Mouse (Mus musculus) stomach, embryonic 15.5 days (tissue): ENCODE data around the gene Cd274. TPM values are rescaled to one million over a fixed set of nuclear protein-coding genes. Genes with fewer than 3 reads are reported as not detected.
A peak's percentile ranks its signal among the peaks of the same experiment; 100 is the strongest.

Experiments used
- ATAC-seq: fragments of 200-750 bp; cut with Nextera tagmentation; 2 replicates; pipeline ENCODE4 v1.8.0; 2017; ENCODE audit warnings: low read depth, moderate number of reproducible peaks, moderate TSS enrichment; ENCODE audit not compliant: insufficient read depth, low FRiP score
- H3K27ac ChIP-seq: fragments of 300-500 bp; sonication (generic); 2 replicates; pipeline ENCODE4 v1.5.1; 2015; ENCODE audit warnings: mild to moderate bottlenecking, inconsistent platforms
- H3K27me3 ChIP-seq: fragments of 300-500 bp; sonication (generic); replicated peaks from 2 replicates; pipeline ENCODE4 v1.6.1; 2015; ENCODE audit warnings: inconsistent platforms
- H3K36me3 ChIP-seq: fragments of 300-500 bp; sonication (generic); 2 replicates; pipeline ENCODE4 v1.6.1; 2015; ENCODE audit warnings: inconsistent platforms
- H3K4me1 ChIP-seq: fragments of 300-500 bp; sonication (generic); 2 replicates; pipeline ENCODE4 v1.6.1; 2015; ENCODE audit warnings: inconsistent platforms
- H3K4me2 ChIP-seq: fragments of 300-500 bp; sonication (generic); 2 replicates; pipeline ENCODE4 v1.6.1; 2015; ENCODE audit warnings: mild to moderate bottlenecking, inconsistent platforms
- H3K4me3 ChIP-seq: fragments of 300-500 bp; sonication (generic); replicated peaks from 2 replicates; pipeline ENCODE4 v1.5.1; 2015; ENCODE audit warnings: inconsistent platforms
- H3K9ac ChIP-seq: fragments of 300-500 bp; sonication (generic); 2 replicates; pipeline ENCODE4 v1.6.1; 2015; ENCODE audit warnings: inconsistent platforms
- H3K9me3 ChIP-seq: fragments of 300-500 bp; sonication (generic); 2 replicates; pipeline ENCODE4 v1.6.1; 2016; ENCODE audit warnings: inconsistent platforms
- WGBS: fragments of 180-500 bp; shearing (Covaris S2); methylation state at CpG from one replicate; pipeline ENCODE4 v1.1.7; 2015; 5-methylcytosine and 5-hydroxymethylcytosine counted together
- polyA plus RNA-seq: library from polyadenylated mRNA; unstranded; fragments of >200 nt; fragmentation: Nextera tagmentation; extraction: Ambion mirVana; gene quantifications from 2 replicates; pipeline ENCODE4 v1.2.1, GENCODE M21; 2015

Gene Cd274
- polyA plus RNA-seq, 1 experiment from 2014 or later = 0.28 TPM

- 85% methylated on average over 2 of the region's 2 CpGs for WGBS
Measured at GRCm38 (mm10) chr19:29368041-29368440, 786 bp downstream of the Cd274 start.

GRCm38 (mm10) chr19:29368671-29369309 is 1.5 kb downstream of the Cd274 start:
- H3K4me2 ChIP-seq = no peak overlapping the region
- no peaks in the 10 kb centered on the region for H3K27me3 ChIP-seq
- H3K4me1 ChIP-seq = no peaks in the 10 kb centered on the region
- H3K27ac ChIP-seq = no peak overlapping the region
- no peaks in the 10 kb centered on the region for H3K36me3 ChIP-seq
- no peaks in the 10 kb centered on the region for H3K9me3 ChIP-seq
- 67% methylated on average over 3 of the region's 3 CpGs for whole genome bisulfite sequencing
- ATAC-seq = no peak
- no peak overlapping the region for H3K9ac ChIP-seq
- no peak overlapping the region for H3K4me3 ChIP-seq

More at GRCm38 (mm10) chr19:29368041-29368440, 786 bp downstream of the Cd274 start:
- Histone ChIP-seq H3K9me3 (no peaks in the 10 kb centered on the region), H3K4me1 (no peaks in the 10 kb centered on the region), H3K4me3 (no peak overlapping the region), H3K9ac (no peak overlapping the region), H3K27me3 (no peaks in the 10 kb centered on the region), H3K36me3 (no peaks in the 10 kb centered on the region), H3K27ac (no peak overlapping the region), H3K4me2 (no peak overlapping the region)
- ATAC-seq = no peak

- no peak overlapping the region for H3K9ac ChIP-seq
- H3K27me3 ChIP-seq = no peaks in the 10 kb centered on the region
- no peaks in the 10 kb centered on the region for H3K4me1 ChIP-seq
- no peak overlapping the region for H3K4me3 ChIP-seq
- no peak overlapping the region for H3K4me2 ChIP-seq
- no peaks in the 10 kb centered on the region for H3K36me3 ChIP-seq
- H3K9me3 ChIP-seq = no peaks in the 10 kb centered on the region
- H3K27ac ChIP-seq = no peak overlapping the region
- ATAC-seq = no peak
- WGBS = 68% methylated on average over 12 of the region's 12 CpGs
Measured at GRCm38 (mm10) chr19:29370112-29370511, 2.9 kb downstream of the Cd274 start.

GRCm38 (mm10) chr19:29370545-29371283 is 3.5 kb downstream of the Cd274 start:
- Histone ChIP-seq H3K36me3 (no peaks in the 10 kb centered on the region), H3K27ac (no peak overlapping the region), H3K27me3 (no peaks in the 10 kb centered on the region), H3K4me2 (no peak overlapping the region), H3K4me1 (no peaks in the 10 kb centered on the region), H3K9ac (no peak overlapping the region), H3K4me3 (no peak overlapping the region), H3K9me3 (no peaks in the 10 kb centered on the region)
- 76% methylated on average over 7 of the region's 7 CpGs for WGBS
- no peak for ATAC-seq

GRCm38 (mm10) chr19:29371284-29372081 is 4.2 kb downstream of the Cd274 start:
- no peak overlapping the region for H3K9ac ChIP-seq
- H3K4me3 ChIP-seq = peak overlapping the region; percentile 23
- no peaks in the 10 kb centered on the region for H3K4me1 ChIP-seq
- no peak for ATAC-seq
- 50% methylated on average over 18 of the region's 18 CpGs for WGBS
- H3K4me2 ChIP-seq = peak overlapping the region; percentile 43
- peak overlapping the region; percentile 48; the same call in 1 of the 2 replicates for H3K27ac ChIP-seq
- no peaks in the 10 kb centered on the region for H3K36me3 ChIP-seq
- H3K27me3 ChIP-seq = no peaks in the 10 kb centered on the region
- H3K9me3 ChIP-seq = no peaks in the 10 kb centered on the region

GRCm38 (mm10) chr19:29372138-29372537 is 4.9 kb downstream of the Cd274 start:
- H3K9me3 ChIP-seq = no peaks in the 10 kb centered on the region
- peak overlapping the region; percentile 48; the same call in 1 of the 2 replicates for H3K27ac ChIP-seq
- no peaks in the 10 kb centered on the region for H3K4me1 ChIP-seq
- no peak for ATAC-seq
- H3K4me2 ChIP-seq = peak overlapping the region; percentile 43
- H3K27me3 ChIP-seq = no peaks in the 10 kb centered on the region
- H3K36me3 ChIP-seq = no peaks in the 10 kb centered on the region
- peak overlapping the region; percentile 23 for H3K4me3 ChIP-seq
- no peak overlapping the region for H3K9ac ChIP-seq
- 41% methylated on average over 4 of the region's 4 CpGs for WGBS

- H3K4me2 ChIP-seq = peak overlapping the region; percentile 43; the same call in 1 of the 2 replicates
- H3K36me3 ChIP-seq = no peaks in the 10 kb centered on the region
- no peaks in the 10 kb centered on the region for H3K27me3 ChIP-seq
- H3K9me3 ChIP-seq = no peaks in the 10 kb centered on the region
- H3K4me3 ChIP-seq = no peak overlapping the region
- ATAC-seq = no peak
- 84% methylated on average over 3 of the region's 3 CpGs for WGBS
- H3K4me1 ChIP-seq = no peaks in the 10 kb centered on the region
- H3K9ac ChIP-seq = no peak overlapping the region
- 0 out of 2 replicates have a peak overlapping the region, but pooled peaks have one; percentile 48 for H3K27ac ChIP-seq
Measured at GRCm38 (mm10) chr19:29372621-29373020, 5.4 kb downstream of the Cd274 start.

- H3K4me1 ChIP-seq = no peaks in the 10 kb centered on the region
- peak overlapping the region; percentile 32; the same call in 1 of the 2 replicates for H3K4me2 ChIP-seq
- 54% methylated on average over 11 of the region's 11 CpGs for WGBS
- no peaks in the 10 kb centered on the region for H3K9me3 ChIP-seq
- no peak overlapping the region for H3K9ac ChIP-seq
- no peak overlapping the region for H3K4me3 ChIP-seq
- no peaks in the 10 kb centered on the region for H3K36me3 ChIP-seq
- H3K27ac ChIP-seq = no peak overlapping the region
- ATAC-seq = no peak
- no peaks in the 10 kb centered on the region for H3K27me3 ChIP-seq
Measured at GRCm38 (mm10) chr19:29373438-29373837, 6.2 kb downstream of the Cd274 start.

- Histone ChIP-seq H3K4me2 (no peak overlapping the region), H3K4me3 (no peak overlapping the region), H3K4me1 (no peaks in the 10 kb centered on the region), H3K27me3 (no peaks in the 10 kb centered on the region), H3K27ac (no peak overlapping the region), H3K36me3 (no peaks in the 10 kb centered on the region), H3K9me3 (no peaks in the 10 kb centered on the region), H3K9ac (no peak overlapping the region)
- 85% methylated on average over 9 of the region's 9 CpGs for WGBS
- ATAC-seq = no peak
Measured at GRCm38 (mm10) chr19:29374947-29375346, 7.7 kb downstream of the Cd274 start.

GRCm38 (mm10) chr19:29376382-29376781 is 9.1 kb downstream of the Cd274 start:
- no peak overlapping the region for H3K27ac ChIP-seq
- no peaks in the 10 kb centered on the region for H3K36me3 ChIP-seq
- H3K4me1 ChIP-seq = no peaks in the 10 kb centered on the region
- H3K9me3 ChIP-seq = no peaks in the 10 kb centered on the region
- no peak overlapping the region for H3K9ac ChIP-seq
- ATAC-seq = no peak
- no peaks in the 10 kb centered on the region for H3K27me3 ChIP-seq
- H3K4me3 ChIP-seq = no peak overlapping the region
- H3K4me2 ChIP-seq = no peak overlapping the region
- 79% methylated on average over 3 of the region's 3 CpGs for WGBS

GRCm38 (mm10) chr19:29379839-29380603 is 12.8 kb downstream of the Cd274 start:
- H3K36me3 ChIP-seq = no peaks in the 10 kb centered on the region
- no peaks in the 10 kb centered on the region for H3K27me3 ChIP-seq
- H3K4me2 ChIP-seq = no peak overlapping the region
- ATAC-seq = no peak
- no peak overlapping the region for H3K27ac ChIP-seq
- H3K4me1 ChIP-seq = no peaks in the 10 kb centered on the region
- no peaks in the 10 kb centered on the region for H3K9me3 ChIP-seq
- no peak overlapping the region for H3K4me3 ChIP-seq
- H3K9ac ChIP-seq = no peak overlapping the region
- WGBS = 79% methylated on average over 14 of the region's 14 CpGs
